Mouse (Mus musculus) gastrocnemius, adult 2 months (tissue): ENCODE data around the gene Spata25. TPM values are rescaled to one million over a fixed set of nuclear protein-coding genes. Genes with fewer than 3 reads are reported as not detected.
"Not testable (repeated sequence)": the region's sequence is repeated elsewhere in the genome, so short reads cannot be mapped to it uniquely, and the experiment has no call there.

ENCODE experiments used
- DNase-seq: peaks from one replicate; pipeline ENCODE4 v3.0.0; 2022
- H3K27ac ChIP-seq: fragments of 200-600 bp; 2 replicates; pipeline ENCODE4 v1.8.1; 2022; ENCODE audit warnings: mild to moderate bottlenecking
- H3K4me3 ChIP-seq: fragments of 200-600 bp; 2 replicates; pipeline ENCODE4 v1.8.1; 2022; ENCODE audit warnings: mild to moderate bottlenecking, moderate library complexity
- CTCF ChIP-seq: fragments of 200-600 bp; IDR thresholded peaks from 2 replicates; pipeline ENCODE4 v1.8.1; 2022; ENCODE audit warnings: antibody characterized with exemption, mild to moderate bottlenecking, moderate library complexity
- intact Hi-C: fragments of 180-260 bp; cut with DNase I; formaldehyde crosslinking; loops from one replicate; pipeline ENCODE4 v1.15.1; 2025
- long read RNA-seq, 2 experiments: library from polyadenylated mRNA; stranded (forward); transcript quantifications; one replicate each; pipeline ENCODE4 v2.0.0; 2021
- total RNA-seq, 2 experiments: library from RNA; stranded (reverse); gene quantifications; 2 replicates each; pipeline ENCODE4 v1.2.3; 2021

Gene Spata25
- under 1 TPM in 1 of 2 experiments, not detected in 1; 0.84 TPM for total RNA-seq
- long read RNA-seq, experiment 1: 0 reads
- long read RNA-seq, experiment 2: 0 reads

GRCm38 (mm10) chr2:164828437-164828836 is at the start of gene Spata25:
Spata25 (minus strand) TSS chr2:164828537.
- no peak for TF ChIP-seq CTCF
- DNase-seq: no peak
- H3K27ac ChIP-seq: no peak within 1 kb of the TSS
- intact Hi-C loops: no loop called here
- H3K4me3 ChIP-seq: no peak within 1 kb of the TSS

DNA sequence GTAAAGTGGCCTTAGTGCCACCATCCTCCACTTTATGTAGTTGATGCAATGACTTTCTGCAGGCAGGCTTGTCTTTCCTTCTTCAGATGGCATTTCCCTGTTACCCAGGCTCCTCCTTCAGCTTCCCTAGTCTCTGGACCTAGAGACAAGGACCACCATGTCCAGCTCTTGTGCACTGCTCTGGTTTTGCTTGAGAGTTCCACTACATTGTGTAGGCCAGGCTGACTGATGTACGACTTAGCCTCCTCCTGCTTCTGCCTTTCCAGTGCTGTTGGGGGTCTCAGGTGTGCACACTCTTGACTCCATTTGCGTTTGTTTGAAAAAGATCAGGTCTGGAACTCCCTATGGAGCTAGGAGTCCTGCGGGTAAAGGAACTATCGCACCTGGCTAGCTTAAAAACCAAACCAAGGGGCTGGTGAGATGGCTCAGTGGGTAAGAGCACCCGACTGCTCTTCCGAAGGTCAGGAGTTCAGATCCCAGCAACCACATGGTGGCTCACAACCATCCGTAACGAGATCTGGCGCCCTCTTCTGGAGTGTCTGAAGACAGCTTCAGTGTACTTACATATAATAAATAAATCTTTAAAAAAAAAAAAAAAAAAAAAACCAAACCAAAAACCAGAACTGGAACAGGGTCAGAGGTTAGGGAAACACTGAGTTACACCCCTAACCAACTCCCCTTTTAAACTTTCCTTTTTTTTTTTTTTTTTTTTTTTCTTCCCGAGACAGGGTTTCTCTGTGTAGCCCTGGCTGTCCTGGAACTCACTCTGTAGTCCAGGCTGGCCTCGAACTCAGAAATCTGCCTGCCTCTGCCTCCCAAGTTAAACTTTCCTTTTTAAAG is 49.3 kb upstream of the Spata25 start:
- peak; percentile 11 for DNase-seq
- intact Hi-C loops: loop anchor here (2.0 kb wide), 1 partner anchor 45 kb away; the partner anchor contains the start of genes Ctsa and Neurl2
- peak; percentile 26; the same call in 1 of the 2 replicates for TF ChIP-seq CTCF
- H3K4me3 ChIP-seq: peak overlapping the region; percentile 95
- H3K27ac ChIP-seq: peak overlapping the region; percentile 100

DNA sequence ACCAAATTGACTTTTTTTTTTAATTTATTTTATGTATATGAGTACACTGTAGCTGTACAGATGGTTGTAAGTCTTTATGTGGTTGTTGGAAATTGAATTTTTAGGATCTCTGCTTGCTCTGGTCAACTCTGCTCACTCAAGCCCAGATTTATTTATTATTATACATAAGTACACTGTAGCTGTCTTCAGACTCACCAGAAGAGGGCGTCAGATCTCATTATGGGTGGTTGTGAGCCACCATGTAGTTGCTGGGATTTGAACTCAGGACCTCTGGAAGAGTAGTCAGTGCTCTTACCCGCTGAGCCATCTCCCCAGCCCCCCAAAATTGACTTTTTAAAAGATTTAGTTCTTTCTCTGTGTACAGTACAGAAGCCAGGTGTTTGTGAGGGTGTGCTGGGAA is 47.3 kb upstream of the Spata25 start:
- intact Hi-C loops, H3K4me3 ChIP-seq: not testable (repeated sequence)
- DNase-seq: peak; percentile 5
- peak overlapping the region; percentile 100 for H3K27ac ChIP-seq
- peak; percentile 35 for TF ChIP-seq CTCF

DNA sequence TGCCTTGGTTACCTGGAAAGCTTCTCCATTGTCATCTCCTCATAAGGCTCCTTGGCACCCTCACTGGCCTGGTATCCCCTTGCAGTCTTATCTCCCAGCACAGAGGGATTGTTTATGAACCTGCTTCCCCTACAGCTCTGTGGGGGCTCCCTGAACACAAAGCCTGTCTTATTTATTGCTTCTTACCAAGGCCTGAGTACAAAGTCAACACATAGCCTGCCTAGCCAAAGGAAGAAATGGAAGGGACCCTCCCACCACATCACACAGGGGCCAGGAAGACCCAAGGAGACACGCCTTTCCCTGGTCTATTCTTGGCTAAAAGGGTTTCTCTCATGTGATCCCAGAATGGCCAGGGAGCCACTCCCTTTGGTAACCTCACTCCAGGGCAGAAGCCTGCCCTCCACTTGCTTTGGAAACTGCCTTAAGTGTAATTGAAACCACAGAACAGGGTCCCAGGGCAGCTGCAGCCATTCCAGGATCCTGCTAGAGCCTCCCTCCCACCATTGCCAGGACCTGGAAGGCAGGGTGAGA is 46.0 kb upstream of the Spata25 start:
- peak; percentile 68 for DNase-seq
- H3K4me3 ChIP-seq: peak overlapping the region; percentile 64
- H3K27ac ChIP-seq: peak overlapping the region; percentile 100
- intact Hi-C loops: no loop called here
- TF ChIP-seq CTCF: no peak

DNA sequence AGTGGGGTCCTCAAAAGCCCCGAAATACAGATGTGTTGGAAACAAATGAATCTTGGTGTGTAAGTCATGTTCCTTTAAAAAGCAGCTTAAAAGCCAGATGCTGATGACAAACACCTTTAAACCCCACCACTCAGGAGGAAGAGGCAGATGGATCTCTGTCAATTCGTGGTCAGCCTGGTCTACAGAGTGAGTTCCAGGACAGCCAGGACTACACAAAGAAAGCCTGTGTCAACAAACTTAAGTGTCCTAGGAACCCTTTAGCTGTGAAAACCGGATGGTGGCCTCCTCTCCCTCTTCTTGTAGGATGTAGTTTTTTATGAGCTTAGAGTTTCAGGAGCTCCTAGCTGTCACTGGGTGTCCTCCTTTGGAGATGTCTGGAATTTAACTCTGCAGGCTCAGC is 45.3 kb upstream of the Spata25 start:
- DNase-seq: no peak
- TF ChIP-seq CTCF: no peak
- intact Hi-C loops: no loop called here
- H3K27ac ChIP-seq: peak overlapping the region; percentile 100
- peak overlapping the region; percentile 64 for H3K4me3 ChIP-seq

GRCm38 (mm10) chr2:164871602-164872303 is 43.4 kb upstream of the Spata25 start:
- TF ChIP-seq CTCF: no peak; the same call in 1 of the 2 replicates
- no peak for DNase-seq
- intact Hi-C loops: no loop called here

GRCm38 (mm10) chr2:164868491-164868890 is 40.2 kb upstream of the Spata25 start:
- Histone ChIP-seq H3K27ac (0 out of 2 replicates have a peak overlapping the region, but pooled peaks have one; percentile 72), H3K4me3 (no peak overlapping the region)
- intact Hi-C loops: no loop called here
- DNase-seq: peak; percentile 20
- no peak for TF ChIP-seq CTCF

More at GRCm38 (mm10) chr2:164871602-164872303, 43.4 kb upstream of the Spata25 start:
- no peak overlapping the region for H3K27ac ChIP-seq
- no peak overlapping the region for H3K4me3 ChIP-seq

GRCm38 (mm10) chr2:164867566-164867965 is 39.2 kb upstream of the Spata25 start:
- Histone ChIP-seq H3K27ac (peak overlapping the region; percentile 72), H3K4me3 (no peak overlapping the region)
- intact Hi-C loops: no loop called here
- TF ChIP-seq CTCF: peak; percentile 66
- peak; percentile 32 for DNase-seq

DNA sequence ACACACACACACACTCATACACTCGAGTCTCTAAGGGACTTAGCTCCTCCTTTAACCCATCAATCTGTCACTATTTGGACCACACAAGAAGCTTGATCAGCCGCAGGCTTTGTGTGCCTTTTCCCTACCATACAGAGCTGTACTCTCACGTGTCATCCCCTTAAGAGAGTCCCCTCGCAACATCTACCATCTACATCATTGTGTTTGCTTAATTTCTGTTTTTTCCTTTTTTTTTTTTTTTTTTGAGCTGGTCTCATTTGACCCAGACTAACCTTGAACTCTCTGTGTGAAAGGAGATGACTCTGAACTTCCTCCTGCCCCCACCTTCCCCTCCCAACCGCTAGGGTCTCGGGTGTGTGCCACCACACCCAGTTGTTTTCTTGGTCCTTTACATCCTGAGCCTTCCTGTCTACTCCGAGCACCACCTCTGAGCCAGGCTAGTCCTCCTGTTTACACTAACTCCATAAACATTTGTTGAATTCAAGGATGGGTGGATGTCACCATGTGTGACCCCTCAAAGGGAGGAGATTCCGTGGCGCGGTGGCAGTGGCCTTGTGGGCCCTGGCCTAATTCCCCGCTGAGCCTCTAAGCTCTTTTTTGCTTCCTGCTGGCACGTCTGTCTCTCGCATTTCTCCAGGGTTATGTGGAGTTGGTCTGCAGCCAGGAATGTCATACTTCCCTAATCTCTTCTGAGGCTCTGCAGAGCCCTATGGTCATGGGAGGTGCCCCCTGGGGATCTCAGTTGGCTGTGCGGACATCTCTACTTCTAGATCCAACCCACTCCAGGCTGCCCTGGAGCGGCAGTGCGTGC is 38.6 kb upstream of the Spata25 start:
- DNase-seq: peak; percentile 59
- peak overlapping the region; percentile 72 for H3K27ac ChIP-seq
- no peak for TF ChIP-seq CTCF
- H3K4me3 ChIP-seq: no peak overlapping the region
- intact Hi-C loops: no loop called here

DNA sequence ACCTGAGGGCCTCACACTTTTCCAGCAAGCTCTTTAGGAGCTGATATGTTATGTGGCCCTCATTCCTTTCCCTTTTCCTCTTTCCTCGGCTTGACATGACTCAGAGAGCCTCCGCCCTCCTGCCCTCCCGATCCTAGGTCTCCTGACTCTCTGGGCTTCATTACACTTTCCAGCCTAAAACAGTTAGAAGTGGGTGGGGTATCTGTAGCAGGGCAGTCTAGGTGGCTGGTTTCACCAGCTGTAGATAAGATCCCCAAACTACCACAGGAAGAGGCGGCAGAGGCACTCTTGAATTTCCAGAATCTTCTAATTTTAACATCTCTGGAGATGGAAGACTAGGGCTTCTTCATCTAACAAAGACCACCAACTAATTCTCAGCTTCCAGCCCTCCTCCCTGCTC is 36.3 kb upstream of the Spata25 start:
- TF ChIP-seq CTCF: no peak
- intact Hi-C loops: no loop called here
- Histone ChIP-seq H3K4me3 (no peak overlapping the region), H3K27ac (no peak overlapping the region)
- DNase-seq: peak; percentile 5

GRCm38 (mm10) chr2:164863411-164863810 is 35.1 kb upstream of the Spata25 start:
- H3K4me3 ChIP-seq, H3K27ac ChIP-seq, intact Hi-C loops: not testable (repeated sequence)
- DNase-seq: peak; percentile 7
